Mouse (Mus musculus): ENCODE results near the gene Nfu1. TPM values are rescaled to one million over a fixed set of nuclear protein-coding genes. Genes with fewer than 3 reads are reported as not detected.

Nfu1 gene
- 25.4 and 65.4 TPM in 2 replicates for polyA plus RNA-seq (2011; ENCODE audit: insufficient read depth, insufficient read length, low replicate concordance, missing spikeins)

DNA sequence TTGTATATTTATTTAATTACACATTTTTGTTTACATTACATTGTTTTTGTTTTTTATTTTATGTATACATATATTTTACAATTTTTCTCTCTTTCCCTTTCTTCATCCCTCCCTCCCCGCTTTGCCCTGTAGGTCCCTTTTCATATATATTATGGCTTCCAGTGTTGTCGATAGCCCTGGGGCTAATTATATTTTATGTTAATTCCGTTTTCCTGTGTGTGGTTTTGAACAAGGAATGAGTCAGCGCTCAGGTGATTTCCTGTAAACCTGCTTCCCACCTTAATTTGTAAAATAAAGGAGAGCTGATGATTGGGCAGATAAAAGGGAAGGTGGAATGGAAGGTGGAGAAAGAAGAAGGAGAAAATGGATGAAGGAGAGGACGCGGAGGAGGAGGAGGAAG, at the start of gene Nfu1:
Gene Nfu1 (plus strand): TSS at position 350 of the 400 bp plus-strand sequence.
- 17% methylated on average over 6 of the region's 6 CpGs for WGBS
- no peak for TF ChIP-seq POLR2A (IDR thresholded peaks at IDR 0.05; ENCODE audit: borderline replicate concordance, control insufficient read depth, low read depth, low read length)
- TF ChIP-seq CTCF (IDR thresholded peaks at IDR 0.05; ENCODE audit: control insufficient read depth, insufficient read depth, low read length), result no peak
- Histone ChIP-seq H3K4me1 (ENCODE audit: control insufficient read depth, insufficient read depth, low read length) (peaks cover 3% of the 10 kb centered on the region), H3K27ac (ENCODE audit: control insufficient read depth, insufficient read depth, low read depth, low read length, poor library complexity) (peak within 1 kb of the TSS; percentile 95), H3K4me3 (replicated peaks; ENCODE audit: control insufficient read depth, low read depth, low read length) (peak within 1 kb of the TSS; percentile 93)

DNA sequence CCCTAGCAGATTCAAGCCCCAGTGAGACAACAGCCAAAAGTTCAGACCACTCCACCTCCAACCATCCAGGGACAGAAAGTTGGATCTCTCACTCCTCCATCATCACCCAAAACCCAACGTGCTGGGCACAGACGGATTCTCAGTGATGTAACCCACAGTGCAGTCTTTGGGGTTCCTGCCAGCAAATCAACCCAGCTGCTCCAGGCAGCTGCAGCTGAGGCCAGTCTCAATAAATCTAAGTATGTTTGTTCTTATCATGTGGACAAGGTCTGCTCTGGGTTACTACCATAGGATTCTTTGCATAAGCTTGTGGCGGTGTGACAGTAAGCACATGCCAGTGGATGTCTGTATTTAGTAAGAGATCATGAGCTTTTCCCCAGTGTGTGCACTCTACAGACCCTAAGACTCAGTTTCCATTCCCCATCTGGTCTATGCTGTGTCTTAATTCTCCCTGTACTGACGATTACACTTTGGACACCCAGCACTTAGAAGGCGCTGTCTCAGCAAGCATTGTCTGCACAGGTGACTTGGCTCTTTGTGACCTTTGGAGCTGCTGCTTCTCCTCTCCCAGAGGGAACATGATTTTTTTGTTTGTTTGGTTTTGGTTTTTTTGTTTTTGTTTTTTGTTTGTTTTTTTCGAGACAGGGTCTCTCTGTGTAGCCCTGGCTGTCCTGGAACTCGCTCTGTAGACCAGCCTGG, 44.9 kb upstream of the Nfu1 start:
- 89% methylated on average over 7 of the region's 7 CpGs for WGBS
- no peak overlapping the region for H3K4me3 ChIP-seq (replicated peaks; ENCODE audit: control insufficient read depth, low read depth, low read length)
- no peaks in the 10 kb centered on the region for H3K4me1 ChIP-seq (ENCODE audit: control insufficient read depth, insufficient read depth, low read length)
- no peak for TF ChIP-seq CTCF (IDR thresholded peaks at IDR 0.05; ENCODE audit: control insufficient read depth, insufficient read depth, low read length)
- TF ChIP-seq POLR2A (IDR thresholded peaks at IDR 0.05; ENCODE audit: borderline replicate concordance, control insufficient read depth, low read depth, low read length), result no peak
- H3K27ac ChIP-seq (ENCODE audit: control insufficient read depth, insufficient read depth, low read depth, low read length, poor library complexity), result no peak overlapping the region

DNA sequence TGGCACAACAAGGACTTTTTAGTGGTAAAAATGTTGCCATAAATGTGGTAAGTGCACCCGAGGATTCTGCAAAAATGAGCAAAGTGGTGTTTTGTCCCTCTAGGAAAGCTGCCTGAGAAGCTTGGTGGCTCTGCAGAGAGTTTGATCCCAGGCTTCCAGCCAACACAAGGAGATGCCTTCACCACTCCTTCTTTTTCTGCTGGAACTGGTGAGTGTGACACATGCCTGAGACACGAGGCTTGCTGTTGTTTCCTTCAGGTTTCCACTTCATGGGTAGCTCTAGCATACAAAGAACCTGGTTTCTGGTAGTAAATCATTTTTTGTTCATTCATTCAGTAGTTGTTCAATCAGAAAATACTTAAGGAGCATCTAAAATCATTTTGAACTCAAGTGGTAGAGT, 41.9 kb upstream of the Nfu1 start:
- no peaks in the 10 kb centered on the region for H3K4me1 ChIP-seq (ENCODE audit: control insufficient read depth, insufficient read depth, low read length)
- TF ChIP-seq POLR2A (IDR thresholded peaks at IDR 0.05; ENCODE audit: borderline replicate concordance, control insufficient read depth, low read depth, low read length), result no peak
- WGBS, result 74% methylated on average over 2 of the region's 2 CpGs
- no peak overlapping the region for H3K4me3 ChIP-seq (replicated peaks; ENCODE audit: control insufficient read depth, low read depth, low read length)
- no peak overlapping the region for H3K27ac ChIP-seq (ENCODE audit: control insufficient read depth, insufficient read depth, low read depth, low read length, poor library complexity)

DNA sequence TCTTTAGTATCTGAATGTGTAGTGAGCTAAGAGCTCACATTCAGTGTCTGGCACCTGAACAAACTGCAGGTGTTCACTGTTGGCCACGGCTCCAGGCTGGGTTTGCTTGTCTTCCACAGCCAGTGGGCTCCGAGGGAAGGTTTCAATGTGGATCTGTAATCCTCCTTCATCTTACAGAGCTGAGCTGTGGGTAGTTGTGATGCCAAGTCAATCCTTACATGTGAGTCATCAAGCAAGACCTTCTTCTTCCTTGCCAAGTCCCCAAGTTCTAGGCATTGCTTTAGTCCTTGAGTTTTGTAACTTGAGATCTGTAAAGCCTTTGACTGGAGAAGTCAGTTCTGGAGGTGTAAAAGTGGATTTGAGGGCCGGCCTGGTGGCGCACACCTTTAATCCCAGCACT, 35.1 kb upstream of the Nfu1 start:
- no peak overlapping the region for H3K4me3 ChIP-seq (replicated peaks; ENCODE audit: control insufficient read depth, low read depth, low read length)

DNA sequence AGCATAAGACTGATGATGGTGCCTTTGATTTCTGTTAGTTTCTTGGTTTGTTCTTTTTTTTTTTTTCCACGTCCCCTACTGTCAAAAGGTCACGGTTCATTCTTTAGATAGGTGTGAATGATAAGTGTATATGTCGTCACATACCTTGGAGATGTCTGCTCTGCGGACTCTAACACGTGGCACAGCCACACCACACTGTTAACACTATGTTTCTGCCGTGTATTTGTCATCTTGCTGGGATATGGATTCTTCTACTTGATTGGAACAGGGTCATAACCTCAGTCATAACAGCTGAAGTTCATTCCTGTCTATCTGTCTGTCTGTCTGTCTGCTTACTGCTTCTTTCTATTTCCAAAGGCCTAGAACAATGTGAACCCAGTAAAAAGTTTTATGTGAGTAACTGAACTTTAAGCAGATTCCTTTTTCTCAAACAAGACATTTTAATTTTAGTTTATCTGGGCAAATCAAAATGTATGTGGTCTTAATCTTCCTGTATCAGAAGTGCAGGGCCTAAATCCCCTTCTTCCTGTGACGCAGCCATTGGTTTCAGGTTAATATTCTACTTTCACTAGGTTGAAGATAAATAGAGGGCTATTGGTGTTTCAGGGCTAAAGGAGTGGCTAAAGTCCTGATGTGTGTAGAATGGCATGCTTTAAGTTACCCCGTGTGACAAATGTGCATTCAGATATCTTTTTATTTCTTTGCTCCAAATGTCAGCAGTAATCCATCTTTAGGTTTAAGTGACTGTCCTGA, 30.7 kb upstream of the Nfu1 start:
- no peak overlapping the region for H3K27ac ChIP-seq (ENCODE audit: control insufficient read depth, insufficient read depth, low read depth, low read length, poor library complexity)
- no peaks in the 10 kb centered on the region for H3K4me1 ChIP-seq (ENCODE audit: control insufficient read depth, insufficient read depth, low read length)
- TF ChIP-seq CTCF (IDR thresholded peaks at IDR 0.05; ENCODE audit: control insufficient read depth, insufficient read depth, low read length) (no peak), POLR2A (IDR thresholded peaks at IDR 0.05; ENCODE audit: borderline replicate concordance, control insufficient read depth, low read depth, low read length) (no peak)
- WGBS, result 81% methylated on average over 8 of the region's 8 CpGs
- no peak overlapping the region for H3K4me3 ChIP-seq (replicated peaks; ENCODE audit: control insufficient read depth, low read depth, low read length)

More for the DNA sequence above, 35.1 kb upstream of the Nfu1 start:
- H3K27ac ChIP-seq (ENCODE audit: control insufficient read depth, insufficient read depth, low read depth, low read length, poor library complexity), result no peak overlapping the region
- no peaks in the 10 kb centered on the region for H3K4me1 ChIP-seq (ENCODE audit: control insufficient read depth, insufficient read depth, low read length)
- WGBS, result 92% methylated on average over 4 of the region's 4 CpGs
- TF ChIP-seq POLR2A (IDR thresholded peaks at IDR 0.05; ENCODE audit: borderline replicate concordance, control insufficient read depth, low read depth, low read length) (no peak), CTCF (IDR thresholded peaks at IDR 0.05; ENCODE audit: control insufficient read depth, insufficient read depth, low read length) (no peak)

DNA sequence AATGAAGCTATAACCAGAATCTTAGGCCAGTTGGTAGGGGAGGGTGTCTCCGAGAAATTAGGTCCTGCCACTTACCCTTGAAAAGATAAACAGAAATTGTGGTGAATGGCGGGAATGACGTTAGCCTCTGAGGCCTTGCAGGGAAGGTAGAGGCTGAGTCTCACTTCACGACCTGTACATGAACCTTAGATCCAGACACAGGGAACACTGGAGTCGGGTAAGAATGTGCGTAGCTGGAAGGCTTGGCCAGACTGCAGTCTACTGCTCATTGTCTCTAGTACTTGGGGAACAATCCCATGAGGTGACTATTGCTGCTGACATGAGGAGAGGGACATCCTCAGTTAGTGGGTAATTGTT, 30.1 kb upstream of the Nfu1 start:
- no peak overlapping the region for H3K27ac ChIP-seq (ENCODE audit: control insufficient read depth, insufficient read depth, low read depth, low read length, poor library complexity)
- no peak for TF ChIP-seq POLR2A (IDR thresholded peaks at IDR 0.05; ENCODE audit: borderline replicate concordance, control insufficient read depth, low read depth, low read length)
- TF ChIP-seq CTCF (IDR thresholded peaks at IDR 0.05; ENCODE audit: control insufficient read depth, insufficient read depth, low read length), result no peak
- H3K4me1 ChIP-seq (ENCODE audit: control insufficient read depth, insufficient read depth, low read length), result no peaks in the 10 kb centered on the region
- H3K4me3 ChIP-seq (replicated peaks; ENCODE audit: control insufficient read depth, low read depth, low read length), result no peak overlapping the region
- 85% methylated on average over 6 of the region's 6 CpGs for WGBS

DNA sequence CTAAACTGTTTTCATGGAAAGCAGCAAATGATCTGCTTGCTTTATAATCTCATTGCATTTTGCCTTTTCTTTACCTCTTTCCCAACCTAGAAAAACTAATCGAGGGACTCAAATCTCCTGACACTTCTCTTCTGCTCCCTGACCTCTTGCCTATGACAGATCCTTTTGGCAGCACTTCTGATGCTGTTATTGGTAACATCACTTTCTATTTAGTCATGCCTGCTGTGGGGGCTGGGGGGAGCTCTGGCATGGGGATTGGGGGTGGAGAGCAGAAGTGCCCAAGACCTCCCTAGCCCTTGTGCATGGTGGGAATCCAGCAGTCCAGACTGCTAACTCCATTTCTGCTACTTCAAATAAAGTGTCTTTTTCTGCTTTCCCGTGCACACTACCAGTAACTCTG, 27.8 kb upstream of the Nfu1 start:
- H3K4me1 ChIP-seq (ENCODE audit: control insufficient read depth, insufficient read depth, low read length), result no peaks in the 10 kb centered on the region
- WGBS, result 83% methylated on average over 2 of the region's 2 CpGs
- H3K27ac ChIP-seq (ENCODE audit: control insufficient read depth, insufficient read depth, low read depth, low read length, poor library complexity), result no peak overlapping the region
- H3K4me3 ChIP-seq (replicated peaks; ENCODE audit: control insufficient read depth, low read depth, low read length), result no peak overlapping the region
- TF ChIP-seq CTCF (IDR thresholded peaks at IDR 0.05; ENCODE audit: control insufficient read depth, insufficient read depth, low read length) (no peak), POLR2A (IDR thresholded peaks at IDR 0.05; ENCODE audit: borderline replicate concordance, control insufficient read depth, low read depth, low read length) (no peak)

DNA sequence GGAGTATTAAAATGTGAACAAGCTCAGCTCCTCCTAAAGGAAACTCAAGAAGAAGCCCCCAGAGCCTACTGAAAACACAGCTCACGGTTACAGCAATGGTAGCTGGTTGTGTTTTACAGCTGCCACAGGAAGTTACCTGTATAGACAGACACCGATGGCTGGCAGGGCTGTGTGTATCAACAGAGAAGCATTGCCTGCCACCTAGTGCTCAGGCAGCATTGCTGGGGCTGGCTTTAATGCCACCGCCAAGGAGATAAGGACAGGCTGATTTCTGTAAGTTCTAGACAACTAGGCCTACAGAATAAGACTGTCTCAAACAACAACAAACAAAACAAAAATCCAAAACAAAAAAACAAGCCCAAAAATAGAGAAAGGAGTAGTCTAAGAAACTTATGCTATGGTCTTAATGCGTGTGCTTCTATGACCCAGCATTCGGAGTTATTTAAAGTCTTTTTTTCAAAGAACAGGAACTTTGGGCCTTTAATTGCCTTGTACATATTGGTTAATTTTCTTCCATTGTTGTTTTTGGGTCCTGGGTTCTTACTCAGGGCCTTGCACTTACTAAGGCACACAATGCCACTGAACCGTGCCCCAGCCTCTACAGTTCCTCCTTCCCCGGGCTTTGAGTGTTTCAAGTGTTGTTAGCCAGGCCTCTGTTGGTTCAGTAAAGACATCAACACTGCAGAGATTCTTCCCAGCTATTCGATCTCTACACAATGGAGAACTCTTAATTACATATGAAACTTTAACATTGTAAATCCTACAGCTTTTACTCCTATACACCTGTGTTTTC, 23.5 kb upstream of the Nfu1 start:
- Histone ChIP-seq H3K4me3 (replicated peaks; ENCODE audit: control insufficient read depth, low read depth, low read length) (no peak overlapping the region), H3K4me1 (ENCODE audit: control insufficient read depth, insufficient read depth, low read length) (no peaks in the 10 kb centered on the region), H3K27ac (ENCODE audit: control insufficient read depth, insufficient read depth, low read depth, low read length, poor library complexity) (no peak overlapping the region)
- TF ChIP-seq CTCF (IDR thresholded peaks at IDR 0.05; ENCODE audit: control insufficient read depth, insufficient read depth, low read length), result no peak
- TF ChIP-seq POLR2A (IDR thresholded peaks at IDR 0.05; ENCODE audit: borderline replicate concordance, control insufficient read depth, low read depth, low read length), result no peak
- WGBS, result 78% methylated on average over 8 of the region's 8 CpGs

All from bone marrow, adult 2 months (tissue).